Mouse (Mus musculus): ENCODE data around the gene Smim17. TPM values are rescaled to one million over a fixed set of nuclear protein-coding genes. Genes with fewer than 3 reads are reported as not detected.
"Not testable (repeated sequence)": the region's sequence is repeated elsewhere in the genome, so short reads cannot be mapped to it uniquely, and the experiment has no call there.

The Smim17 gene
- total RNA-seq, 2 experiments from 2014 or later: 0.77 TPM; not detected in 1

DNA sequence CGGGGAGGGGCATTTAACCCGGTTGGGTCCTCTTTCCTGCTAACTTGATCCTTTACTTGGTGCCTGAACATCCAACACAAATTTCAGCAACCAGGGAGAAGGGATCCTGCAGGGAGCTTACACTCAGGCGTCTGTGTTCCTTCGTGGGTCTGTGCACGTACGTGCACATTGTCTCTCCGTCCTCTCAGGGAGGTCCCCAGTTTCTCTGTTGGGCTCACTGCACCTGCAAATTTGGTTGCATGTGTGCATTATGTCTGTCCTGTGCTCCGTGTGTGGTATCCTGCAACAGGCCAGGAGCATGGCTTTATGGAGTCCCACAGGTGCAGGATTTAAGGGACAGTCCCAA lies 16.9 kb downstream of the Smim17 start:
- no peak for DNase-seq

DNA sequence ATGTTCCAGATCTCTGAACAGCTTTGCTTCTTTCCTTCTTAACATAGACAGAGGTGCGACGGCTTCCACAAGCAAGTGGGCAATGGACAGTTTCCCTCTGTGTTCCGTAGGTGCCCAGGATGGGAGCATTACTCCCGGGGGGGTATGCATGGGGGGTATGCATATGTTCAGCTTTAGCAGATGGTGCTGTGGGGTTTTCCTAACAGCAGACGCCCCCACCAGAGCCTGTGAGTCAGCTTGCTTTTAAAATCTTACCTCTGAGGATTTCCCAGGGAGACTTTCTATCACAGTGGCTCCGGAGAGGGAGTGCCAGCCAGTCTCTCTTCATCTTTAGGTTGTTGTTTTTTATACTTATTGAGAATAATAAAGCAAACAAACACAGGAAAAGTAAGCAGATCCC lies 21.4 kb downstream of the Smim17 start:
- DNase-seq: no peak

DNA sequence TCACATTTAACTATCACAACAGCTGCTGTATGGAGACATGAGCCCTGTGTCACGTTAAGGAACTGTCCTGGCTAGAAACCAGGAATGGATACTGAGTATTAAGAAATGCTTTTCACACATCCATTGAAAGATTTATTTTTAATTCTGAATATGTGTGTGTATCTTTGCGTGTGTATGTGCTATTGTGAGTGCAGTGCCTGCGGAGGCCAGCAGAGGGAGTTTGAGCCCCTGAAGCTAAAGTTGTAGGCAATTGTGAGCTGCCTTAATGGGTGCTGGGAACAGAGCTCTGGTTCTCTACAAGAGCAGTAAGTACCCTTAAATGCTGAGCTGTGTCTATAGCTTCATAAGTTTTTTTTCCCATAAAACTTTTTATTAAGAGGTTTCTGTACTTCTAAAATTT lies 30.9 kb downstream of the Smim17 start:
- no peak for DNase-seq

DNA sequence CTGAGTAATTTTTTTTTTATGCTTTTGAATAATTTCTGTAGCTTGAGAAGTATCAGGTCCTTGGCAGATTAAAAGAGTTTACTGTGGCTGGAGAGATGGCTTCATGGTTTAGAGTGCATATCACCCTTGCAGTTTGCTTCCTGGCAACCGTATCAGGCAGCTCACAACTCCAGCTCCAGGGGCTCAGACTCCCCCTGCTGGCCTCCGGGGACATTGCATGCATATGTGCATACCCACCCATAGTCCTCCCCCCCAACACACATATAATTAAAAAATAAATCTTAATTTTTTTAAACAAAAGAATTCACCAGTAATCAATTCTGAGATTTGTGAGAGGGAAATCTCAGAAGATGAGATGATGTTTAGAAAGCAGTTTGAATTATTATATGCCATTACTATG lies 31.8 kb downstream of the Smim17 start:
- DNase-seq: peak; percentile 13

DNA sequence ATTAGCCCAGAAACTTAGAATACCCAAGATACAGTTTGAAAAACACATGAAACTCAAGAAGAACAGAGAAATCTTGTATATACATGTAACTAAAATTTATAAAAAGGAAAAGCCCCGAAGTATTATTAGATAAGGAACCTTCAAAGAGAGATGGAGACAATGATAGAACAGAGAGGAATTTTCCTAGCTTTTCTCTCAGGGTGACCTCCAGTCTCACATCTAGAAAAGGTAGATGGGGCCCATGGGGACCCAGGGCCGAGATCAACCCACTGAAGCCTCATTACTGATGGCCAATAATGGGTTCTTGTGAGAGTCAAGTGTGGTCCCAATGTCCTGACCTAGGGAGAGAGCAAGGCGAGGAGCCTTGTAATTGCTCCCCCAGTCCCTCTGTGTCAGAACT lies 39.9 kb downstream of the Smim17 start, which contains the start of gene Olfr1344:
TSS of gene Olfr1344 (plus strand) at position 301 of the 400 bp plus-strand sequence.
- no peak for DNase-seq

DNA sequence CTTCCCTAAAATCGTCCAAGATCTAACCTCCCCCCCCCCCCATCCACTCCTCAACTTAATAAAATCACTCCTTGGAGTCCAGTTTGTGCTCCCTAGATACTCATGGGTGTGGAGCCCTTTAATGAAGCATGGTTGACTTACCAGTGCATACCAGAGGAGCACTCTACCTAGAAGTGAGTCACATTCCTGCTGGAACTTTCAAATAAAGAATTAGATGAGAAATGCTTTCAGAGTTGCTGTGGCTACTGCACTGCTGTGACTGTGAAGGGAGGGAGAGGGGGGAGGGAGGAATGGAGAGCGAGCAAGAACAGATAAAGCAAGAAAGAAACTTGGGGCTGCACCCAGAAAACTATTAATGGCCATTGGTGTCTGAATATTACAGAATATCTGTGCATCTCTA lies 42.7 kb downstream of the Smim17 start:
- no peak for DNase-seq

DNA sequence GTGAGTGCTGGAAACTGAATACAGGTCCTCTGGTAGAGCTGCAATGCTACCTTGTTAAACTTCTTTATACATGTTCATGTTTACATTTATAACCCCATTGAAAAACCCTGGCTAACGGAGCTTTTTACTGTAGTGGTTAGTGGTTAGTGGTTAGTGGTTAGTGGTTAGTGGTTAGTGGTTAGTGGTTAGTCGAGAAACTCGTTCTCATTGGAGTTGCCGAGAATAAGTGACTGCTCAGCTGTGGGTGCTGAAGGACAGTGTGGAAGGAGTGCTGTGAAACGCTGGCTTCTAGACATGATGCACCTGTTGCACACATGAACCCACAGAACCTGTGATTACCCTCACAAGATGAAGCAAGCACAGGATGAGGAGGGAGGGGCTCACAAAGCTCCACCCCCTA lies 49.3 kb downstream of the Smim17 start:
- DNase-seq: no peak

DNA sequence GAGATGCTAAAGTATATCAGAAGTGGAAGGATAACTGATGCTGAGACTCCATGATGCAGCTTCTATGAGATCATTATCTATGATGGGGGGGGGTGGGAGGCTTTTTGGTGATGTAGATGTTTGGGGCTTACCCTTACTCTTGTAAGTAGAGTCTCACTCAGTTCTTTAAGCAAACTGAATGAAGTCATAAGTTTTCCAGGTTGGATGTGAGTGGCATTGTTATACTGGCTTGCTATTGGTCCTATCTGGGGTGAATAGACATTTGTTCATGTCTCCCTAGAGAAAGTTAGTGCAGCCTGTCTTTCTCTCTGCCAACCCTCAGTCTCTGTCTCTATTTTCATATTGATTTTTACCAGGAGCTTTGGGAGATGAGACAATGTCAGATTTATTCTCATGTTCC lies 57.4 kb downstream of the Smim17 start, which contains the start of gene Olfr1336:
TSS of gene Olfr1336 (plus strand) at position 301 of the 400 bp plus-strand sequence.
- DNase-seq: no peak

DNA sequence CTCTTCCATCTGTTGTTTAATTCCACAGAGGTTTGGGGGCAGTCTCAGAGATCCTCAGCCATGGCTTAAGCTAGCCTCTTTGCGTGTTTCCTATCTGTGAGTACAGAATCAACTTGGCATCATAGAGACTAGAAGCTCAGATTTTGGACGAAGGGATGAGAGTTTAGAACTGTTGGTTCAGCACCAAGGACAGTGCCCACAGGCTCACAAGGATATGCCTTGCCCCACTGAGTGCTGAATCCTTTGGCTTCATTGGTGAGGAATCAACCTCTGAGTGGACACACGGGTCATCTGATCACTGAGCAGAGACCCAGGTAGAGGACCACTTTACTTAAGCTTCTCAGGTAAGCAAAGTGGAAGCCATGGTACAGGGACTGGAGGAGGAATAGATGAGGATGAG lies 57.9 kb downstream of the Smim17 start:
- DNase-seq: no peak

DNA sequence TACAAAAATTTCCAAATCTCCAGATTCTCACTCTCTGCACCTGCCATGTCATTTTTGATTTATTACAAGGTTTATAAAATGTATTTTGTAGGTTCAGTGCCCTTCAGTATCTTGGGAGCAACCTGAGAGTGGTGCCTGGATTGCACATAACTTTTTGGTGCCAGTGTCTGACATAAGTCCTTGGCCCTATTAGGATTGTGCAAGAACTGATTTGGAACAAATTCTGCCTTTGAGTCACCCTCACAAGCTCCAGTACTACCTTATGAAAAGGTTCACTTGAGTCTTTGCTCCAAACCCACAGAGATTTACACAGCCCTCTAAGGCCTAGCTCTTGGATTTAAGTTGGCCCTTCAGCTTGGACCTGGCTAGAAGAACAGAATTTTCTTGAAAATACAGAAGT lies 68.4 kb downstream of the Smim17 start, which contains the start of gene Olfr1346:
TSS of gene Olfr1346 (plus strand) at position 151 of the 400 bp plus-strand sequence.
- DNase-seq: no peak

DNA sequence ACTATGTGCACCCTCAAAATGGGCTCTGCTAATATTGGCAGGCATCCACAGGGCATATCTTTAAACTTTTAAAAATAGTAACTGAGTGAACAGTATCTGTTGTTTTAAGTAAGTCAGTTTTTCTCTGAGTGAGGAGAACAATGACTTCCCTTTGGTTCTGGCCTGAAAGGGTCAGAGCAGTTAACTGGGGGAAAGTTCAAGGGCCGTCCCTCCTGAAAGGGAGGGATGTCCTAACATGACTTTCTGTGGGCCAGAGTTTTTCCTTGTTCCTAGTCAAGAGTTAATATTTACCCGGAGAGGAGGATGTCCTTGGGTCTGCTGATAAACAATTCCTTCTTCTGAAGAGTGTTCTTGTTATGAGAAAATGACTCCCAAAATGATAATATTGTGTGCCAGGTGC lies 79.1 kb downstream of the Smim17 start:
- not testable (repeated sequence) for DNase-seq

Other genes starting within 250 kb of the Smim17 start
- 10 to 100 TPM; 40.4 to 41.1 TPM for gene Zfp787, start 242.7 kb upstream of the Smim17 start, total RNA-seq (2021)
- 1 to 10 TPM; 7.4 to 8.1 TPM for gene Zfp444, start 226.5 kb upstream of the Smim17 start, total RNA-seq (2021)
- gene Galp, start 201.6 kb upstream of the Smim17 start, total RNA-seq (2021): not detected
- not detected for gene Zscan5b, start 176.4 kb upstream of the Smim17 start, total RNA-seq (2021)
- gene Epp13, start 146.0 kb upstream of the Smim17 start, total RNA-seq (2021): not detected
- 1 to 10 TPM; 3.0 to 3.6 TPM for gene Zfp667, start 112.1 kb upstream of the Smim17 start, total RNA-seq (2021)
- 1 to 10 TPM in 1 of 2 experiments, under 1 TPM in 1; 0.47 to 1.0 TPM for gene Zfp583, start 67.4 kb upstream of the Smim17 start, total RNA-seq (2021)
- under 1 TPM; 0.12 to 0.14 TPM for gene Gm3854, start 55.0 kb upstream of the Smim17 start, total RNA-seq (2021)
- under 1 TPM; 0.84 to 0.92 TPM for gene Zfp78, start 35.4 kb upstream of the Smim17 start, total RNA-seq (2021)
- 1 to 10 TPM; 3.7 to 3.9 TPM for gene Zfp28, start 15.4 kb upstream of the Smim17 start, total RNA-seq (2021)
- not detected for gene Gm20715, start 11.6 kb downstream of the Smim17 start, total RNA-seq (2021)
- not detected for gene Olfr1344, start 40.0 kb downstream of the Smim17 start, total RNA-seq (2021)
- gene Olfr1336, start 57.5 kb downstream of the Smim17 start, total RNA-seq (2021): not detected
- not detected for gene Olfr1346, start 68.4 kb downstream of the Smim17 start, total RNA-seq (2021)
- not detected for gene Olfr5, start 88.2 kb downstream of the Smim17 start, total RNA-seq (2021)
- not detected for gene Olfr1347, start 101.0 kb downstream of the Smim17 start, total RNA-seq (2021)
- not detected for gene Olfr1348, start 110.0 kb downstream of the Smim17 start, total RNA-seq (2021)
- gene Olfr1349, start 124.2 kb downstream of the Smim17 start, total RNA-seq (2021): not detected
- not detected for gene Olfr1350, start 166.1 kb downstream of the Smim17 start, total RNA-seq (2021)

Data from gastrocnemius, postnatal 10 days (tissue).